Mouse (Mus musculus): ENCODE results near the gene Moap1. TPM values are rescaled to one million over a fixed set of nuclear protein-coding genes. Genes with fewer than 3 reads are reported as not detected.

Moap1 gene
- total and polyA plus RNA-seq, 3 experiments, result 8.2 to 8.4 TPM; not detected in 1

DNA sequence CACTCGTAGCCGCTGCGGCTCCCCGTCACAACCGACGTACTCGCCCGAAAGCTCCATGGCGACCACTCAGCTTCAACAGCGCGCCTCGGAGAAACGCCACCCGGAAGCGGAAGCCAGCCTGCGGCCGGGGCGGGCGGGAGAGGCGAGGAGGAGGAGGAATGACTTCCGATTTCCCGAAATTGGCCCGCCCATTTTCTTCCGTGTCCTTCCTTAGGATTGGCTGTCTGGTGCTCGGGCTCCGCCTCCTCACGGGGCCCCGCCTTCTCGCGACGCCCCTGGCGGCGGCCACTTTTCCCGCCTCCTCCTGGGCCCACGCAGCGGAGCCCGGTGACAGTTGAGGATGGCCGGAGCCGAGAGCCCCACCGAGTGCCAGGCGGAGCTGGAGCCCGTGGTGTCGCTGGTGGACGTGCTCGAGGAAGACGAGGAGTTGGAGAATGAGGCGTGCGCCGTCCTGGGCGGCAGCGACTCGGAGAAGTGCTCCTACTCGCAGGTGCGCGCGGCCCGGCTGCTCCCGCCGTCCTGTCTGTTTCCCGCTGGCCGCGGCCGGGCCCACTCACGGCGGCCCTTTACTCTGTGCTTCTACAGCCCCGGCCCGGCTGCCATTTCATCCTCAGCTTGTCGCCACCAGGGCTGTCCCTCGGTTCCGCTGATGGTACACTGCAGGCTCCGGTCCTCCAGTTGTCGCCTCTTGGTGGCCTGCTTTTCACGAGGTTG, 14.4 kb upstream of the Moap1 start, which contains the start of the genes Gm28051, Gon7 and Ubr7:
Gene Gm28051, minus strand, starts transcription at position 77 of the 714 bp plus-strand sequence.
Gene Gon7, minus strand, starts transcription at position 115 of the 714 bp plus-strand sequence.
Gene Ubr7, plus strand, starts transcription at position 279 of the 714 bp plus-strand sequence.
- H3K4me1 ChIP-seq (ENCODE audit: control insufficient read depth in 1 of 2, insufficient read depth in 2 of 2, low read length in 2 of 2), result peaks cover 0 to 11% of the 10 kb centered on the region in 2 experiments; a peak in 2 of 4 replicates

DNA sequence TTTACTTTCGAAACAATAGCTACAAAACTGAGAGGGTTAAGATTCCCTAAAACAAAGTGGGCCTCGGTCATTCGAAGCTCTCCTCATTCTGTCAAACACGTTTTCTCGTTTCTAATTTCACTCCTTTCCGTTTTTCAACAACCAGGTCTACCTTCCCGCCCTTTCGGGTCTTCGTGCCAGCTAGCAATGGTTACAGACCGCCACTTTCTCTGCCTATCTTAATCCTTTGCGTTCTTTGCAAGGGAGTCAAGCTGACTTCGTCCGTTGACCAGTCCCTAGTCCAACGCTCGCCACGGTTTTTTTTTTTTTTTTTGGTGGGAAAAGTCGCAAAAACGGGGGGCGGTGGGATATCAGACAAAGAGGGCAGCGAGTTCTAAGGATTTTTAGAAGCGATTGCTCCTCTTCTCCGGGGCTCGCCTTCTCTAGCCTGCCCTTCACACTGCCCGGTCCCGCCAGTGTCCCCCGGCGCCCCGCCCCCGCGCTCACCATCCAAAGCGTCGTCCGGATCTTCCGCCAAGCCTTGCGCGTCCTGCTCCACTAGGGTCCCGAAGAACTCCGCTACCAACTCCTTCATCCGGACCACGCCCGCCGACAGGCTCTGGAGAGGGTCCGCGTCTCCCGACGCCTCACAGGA, 13.7 kb upstream of the Moap1 start:
- TF ChIP-seq GATA1 (IDR thresholded peaks at IDR 0.05; ENCODE audit: low read depth, low read length) (no peak), SMC3 (IDR thresholded peaks at IDR 0.05; ENCODE audit: low read depth, low read length) (no peak), TBP (IDR thresholded peaks at IDR 0.05; ENCODE audit: low read depth, low read length) (no peak), ZNF384 (IDR thresholded peaks at IDR 0.05; ENCODE audit: low read depth, low read length) (peak; percentile 23; the same call in 1 of the 2 replicates), MAX (IDR thresholded peaks at IDR 0.05; ENCODE audit: low read length) (peak; percentile 58; the same call in 1 of the 2 replicates), UBTF (IDR thresholded peaks at IDR 0.05; ENCODE audit: borderline replicate concordance, insufficient read depth, low read depth, low read length) (0 out of 2 replicates have a peak, but pooled peaks have one; percentile 17)
- DNase-seq (ENCODE audit: low read depth, low spot score), result peak; percentile 53
- Histone ChIP-seq H3K36me3 (ENCODE audit: control insufficient read depth in 1 of 2, insufficient read depth in 2 of 2, low read length in 2 of 2) (peaks cover 4 to 33% of the 10 kb centered on the region in 2 experiments), H3K27me3 (ENCODE audit: control insufficient read depth in 1 of 2, insufficient read depth in 2 of 2, low read length in 2 of 2) (no peaks in the 10 kb centered on the region), H3K79me2 (ENCODE audit: control insufficient read depth, insufficient read depth, low read length, poor library complexity) (peaks cover 61% of the 10 kb centered on the region), H3K9ac (ENCODE audit: control insufficient read depth, low read depth, low read length, poor library complexity, severe bottlenecking) (peak overlapping the region; percentile 87), H3K4me3 (ENCODE audit: control insufficient read depth in 1 of 2, insufficient read depth in 1 of 2, low read depth in 2 of 2, low read length in 2 of 2) (peak overlapping the region; percentile 76 to 85), H3K9me3 (replicated peaks; ENCODE audit: insufficient read depth, low read length) (no peaks in the 10 kb centered on the region), H3K4me1 (ENCODE audit: control insufficient read depth in 1 of 2, insufficient read depth in 2 of 2, low read length in 2 of 2) (peaks cover 0 to 11% of the 10 kb centered on the region in 2 experiments; a peak in 2 of 4 replicates), H3K27ac (ENCODE audit: control insufficient read depth, low read depth, low read length) (peak overlapping the region; percentile 69)

More for the DNA sequence above, 14.4 kb upstream of the Moap1 start, which contains the start of the genes Gm28051, Gon7 and Ubr7:
- Histone ChIP-seq H3K9me3 (replicated peaks; ENCODE audit: insufficient read depth, low read length) (no peaks in the 10 kb centered on the region), H3K27ac (ENCODE audit: control insufficient read depth, low read depth, low read length) (peak within 1 kb of the TSS; percentile 69), H3K27me3 (ENCODE audit: control insufficient read depth in 1 of 2, insufficient read depth in 2 of 2, low read length in 2 of 2) (no peaks in the 10 kb centered on the region), H3K4me3 (ENCODE audit: control insufficient read depth in 1 of 2, insufficient read depth in 1 of 2, low read depth in 2 of 2, low read length in 2 of 2) (peak within 1 kb of the TSS; percentile 85 to 94), H3K9ac (ENCODE audit: control insufficient read depth, low read depth, low read length, poor library complexity, severe bottlenecking) (peak within 1 kb of the TSS; percentile 87), H3K79me2 (ENCODE audit: control insufficient read depth, insufficient read depth, low read length, poor library complexity) (peaks cover 55% of the 10 kb centered on the region), H3K36me3 (ENCODE audit: control insufficient read depth in 1 of 2, insufficient read depth in 2 of 2, low read length in 2 of 2) (peaks cover 7 to 33% of the 10 kb centered on the region in 2 experiments)
- peak; percentile 98 for DNase-seq (ENCODE audit: low read depth, low spot score)
- TF ChIP-seq MAX (IDR thresholded peaks at IDR 0.05; ENCODE audit: low read length) (0 out of 2 replicates have a peak, but pooled peaks have one; percentile 31), CHD2 (IDR thresholded peaks at IDR 0.05; ENCODE audit: low read length) (peak; percentile 25; the same call in 1 of the 2 replicates), ELF1 (IDR thresholded peaks at IDR 0.05; ENCODE audit: low read depth, low read length) (peak; percentile 94), POLR2A (IDR thresholded peaks at IDR 0.05; ENCODE audit: control insufficient read depth in 1 of 2, insufficient read depth in 1 of 2, low read depth in 1 of 2, low read length in 2 of 2, poor library complexity in 1 of 2) (peak; percentile 54 to 85; a peak in 3 of 4 replicates), MEF2A (IDR thresholded peaks at IDR 0.05; ENCODE audit: extremely low read depth, insufficient replicate concordance, low read depth, low read length, poor library complexity, severe bottlenecking) (no peak), KAT2A (conservative IDR thresholded peaks at IDR 0.05; ENCODE audit: low read depth, low read length) (peak; percentile 77; the same call in 1 of the 2 replicates), POLR2AphosphoS2 (IDR thresholded peaks at IDR 0.05; ENCODE audit: low read length) (peak; percentile 66; the same call in 1 of the 2 replicates), BHLHE40 (IDR thresholded peaks at IDR 0.05; ENCODE audit: borderline replicate concordance, low read depth, low read length) (no peak), RCOR1 (IDR thresholded peaks at IDR 0.05; ENCODE audit: low read depth, low read length) (no peak), MYC (IDR thresholded peaks at IDR 0.05; ENCODE audit: low read depth, low read length) (no peak), MYB (IDR thresholded peaks at IDR 0.05; ENCODE audit: low read depth, low read length) (no peak), EP300 (IDR thresholded peaks at IDR 0.05; ENCODE audit: low read depth in 1 of 2, low read length in 2 of 2) (0 out of 4 replicates have a peak, but pooled peaks of 1 of the 2 experiments have one; percentile 4), SIN3A (IDR thresholded peaks at IDR 0.05; ENCODE audit: low read length) (peak; percentile 93), NELFE (IDR thresholded peaks at IDR 0.05; ENCODE audit: low read depth, low read length) (peak; percentile 83), TBP (IDR thresholded peaks at IDR 0.05; ENCODE audit: low read depth, low read length) (peak; percentile 57; the same call in 1 of the 2 replicates), MAFK (IDR thresholded peaks at IDR 0.05; ENCODE audit: borderline replicate concordance, low read depth, low read length) (no peak), GABPA (IDR thresholded peaks at IDR 0.05; ENCODE audit: low read depth, low read length) (no peak), HCFC1 (IDR thresholded peaks at IDR 0.05; ENCODE audit: low read depth, low read length) (peak; percentile 95), ETS1 (IDR thresholded peaks at IDR 0.05; ENCODE audit: low read depth, low read length) (0 out of 2 replicates have a peak, but pooled peaks have one; percentile 14), E2F4 (IDR thresholded peaks at IDR 0.05; ENCODE audit: borderline replicate concordance, low read depth, low read length) (peak; percentile 80; the same call in 1 of the 2 replicates), TCF12 (IDR thresholded peaks at IDR 0.05; ENCODE audit: low read depth, low read length) (no peak; the same call in 1 of the 2 replicates), NRF1 (IDR thresholded peaks at IDR 0.05; ENCODE audit: insufficient read depth, low read depth, low read length, poor library complexity, severe bottlenecking) (peak; percentile 19; the same call in 1 of the 2 replicates), MXI1 (IDR thresholded peaks at IDR 0.05; ENCODE audit: low read depth, low read length) (peak; percentile 80), ZC3H11A (IDR thresholded peaks at IDR 0.05; ENCODE audit: low read depth, low read length) (no peak), MAZ (IDR thresholded peaks at IDR 0.05; ENCODE audit: low read depth, low read length) (peak; percentile 92), ZMIZ1 (IDR thresholded peaks at IDR 0.05; ENCODE audit: low read depth, low read length) (0 out of 2 replicates have a peak, but pooled peaks have one; percentile 24), SMC3 (IDR thresholded peaks at IDR 0.05; ENCODE audit: low read depth, low read length) (no peak), ZKSCAN1 (IDR thresholded peaks at IDR 0.05; ENCODE audit: low read depth, low read length) (no peak)
